Mouse (Mus musculus): ENCODE results near the gene Rmi1. TPM values are rescaled to one million over a fixed set of nuclear protein-coding genes. Genes with fewer than 3 reads are reported as not detected.

Rmi1 gene
- polyA plus RNA-seq, 1 experiment: 37.1 TPM

DNA sequence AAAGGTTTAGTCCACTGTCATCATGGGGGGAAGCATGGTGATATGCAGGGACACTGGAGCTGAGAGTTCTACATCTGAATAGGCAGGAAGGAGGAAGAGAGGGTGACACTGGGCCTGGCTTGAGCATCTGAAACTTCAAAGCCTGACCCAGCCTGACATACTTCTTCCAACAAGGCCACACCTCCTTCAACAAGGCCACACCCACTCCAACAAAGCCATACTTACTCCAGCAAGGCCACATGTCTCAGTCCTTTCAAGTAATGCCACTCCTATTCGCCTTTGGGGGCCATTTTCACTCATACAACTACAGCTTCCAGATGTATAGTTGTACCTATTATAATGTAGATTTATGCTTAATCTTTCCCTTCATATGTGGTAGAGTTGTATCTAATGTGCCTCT is 34.4 kb upstream of the Rmi1 start:
- H3K4me3 ChIP-seq (ENCODE audit: control insufficient read depth, low read depth, low read length): no peak overlapping the region

GRCm38 (mm10) chr13:58368835-58369234 is 33.2 kb upstream of the Rmi1 start:
- H3K4me1 ChIP-seq (ENCODE audit: control insufficient read depth, insufficient read depth, low read length): no peaks in the 10 kb centered on the region; the same call in 1 of the 2 replicates
- TF ChIP-seq POLR2A (IDR thresholded peaks at IDR 0.05; ENCODE audit: control insufficient read depth, low read depth, low read length): no peak
- TF ChIP-seq CTCF (IDR thresholded peaks at IDR 0.05; ENCODE audit: control insufficient read depth, insufficient read depth, insufficient replicate concordance, low read depth, low read length): no peak
- H3K27ac ChIP-seq (ENCODE audit: control insufficient read depth, insufficient read depth, low read depth, low read length): no peak overlapping the region

More for the DNA sequence above, 34.4 kb upstream of the Rmi1 start:
- Histone ChIP-seq H3K27ac (ENCODE audit: control insufficient read depth, insufficient read depth, low read depth, low read length) (no peak overlapping the region), H3K27me3 (ENCODE audit: control insufficient read depth, insufficient read depth, low read length) (no peaks in the 10 kb centered on the region), H3K36me3 (ENCODE audit: control insufficient read depth, insufficient read depth, low read length) (no peaks in the 10 kb centered on the region), H3K4me1 (ENCODE audit: control insufficient read depth, insufficient read depth, low read length) (no peaks in the 10 kb centered on the region; the same call in 1 of the 2 replicates)
- TF ChIP-seq CTCF (IDR thresholded peaks at IDR 0.05; ENCODE audit: control insufficient read depth, insufficient read depth, insufficient replicate concordance, low read depth, low read length): no peak
- TF ChIP-seq POLR2A (IDR thresholded peaks at IDR 0.05; ENCODE audit: control insufficient read depth, low read depth, low read length): no peak

GRCm38 (mm10) chr13:58372278-58373152 is 29.5 kb upstream of the Rmi1 start:
- TF ChIP-seq CTCF (IDR thresholded peaks at IDR 0.05; ENCODE audit: control insufficient read depth, insufficient read depth, insufficient replicate concordance, low read depth, low read length): no peak
- no peak for TF ChIP-seq POLR2A (IDR thresholded peaks at IDR 0.05; ENCODE audit: control insufficient read depth, low read depth, low read length)
- no peaks in the 10 kb centered on the region for H3K4me1 ChIP-seq (ENCODE audit: control insufficient read depth, insufficient read depth, low read length)
- H3K36me3 ChIP-seq (ENCODE audit: control insufficient read depth, insufficient read depth, low read length): no peaks in the 10 kb centered on the region

More at GRCm38 (mm10) chr13:58368835-58369234, 33.2 kb upstream of the Rmi1 start:
- H3K4me3 ChIP-seq (ENCODE audit: control insufficient read depth, low read depth, low read length): no peak overlapping the region
- H3K36me3 ChIP-seq (ENCODE audit: control insufficient read depth, insufficient read depth, low read length): no peaks in the 10 kb centered on the region
- H3K27me3 ChIP-seq (ENCODE audit: control insufficient read depth, insufficient read depth, low read length): no peaks in the 10 kb centered on the region

GRCm38 (mm10) chr13:58373153-58373470 is 28.9 kb upstream of the Rmi1 start:
- TF ChIP-seq POLR2A (IDR thresholded peaks at IDR 0.05; ENCODE audit: control insufficient read depth, low read depth, low read length): no peak
- no peak for TF ChIP-seq CTCF (IDR thresholded peaks at IDR 0.05; ENCODE audit: control insufficient read depth, insufficient read depth, insufficient replicate concordance, low read depth, low read length)
- Histone ChIP-seq H3K36me3 (ENCODE audit: control insufficient read depth, insufficient read depth, low read length) (no peaks in the 10 kb centered on the region), H3K27me3 (ENCODE audit: control insufficient read depth, insufficient read depth, low read length) (no peaks in the 10 kb centered on the region)

More at GRCm38 (mm10) chr13:58372278-58373152, 29.5 kb upstream of the Rmi1 start:
- Histone ChIP-seq H3K27ac (ENCODE audit: control insufficient read depth, insufficient read depth, low read depth, low read length) (no peak overlapping the region), H3K27me3 (ENCODE audit: control insufficient read depth, insufficient read depth, low read length) (no peaks in the 10 kb centered on the region), H3K4me3 (ENCODE audit: control insufficient read depth, low read depth, low read length) (no peak overlapping the region)

DNA sequence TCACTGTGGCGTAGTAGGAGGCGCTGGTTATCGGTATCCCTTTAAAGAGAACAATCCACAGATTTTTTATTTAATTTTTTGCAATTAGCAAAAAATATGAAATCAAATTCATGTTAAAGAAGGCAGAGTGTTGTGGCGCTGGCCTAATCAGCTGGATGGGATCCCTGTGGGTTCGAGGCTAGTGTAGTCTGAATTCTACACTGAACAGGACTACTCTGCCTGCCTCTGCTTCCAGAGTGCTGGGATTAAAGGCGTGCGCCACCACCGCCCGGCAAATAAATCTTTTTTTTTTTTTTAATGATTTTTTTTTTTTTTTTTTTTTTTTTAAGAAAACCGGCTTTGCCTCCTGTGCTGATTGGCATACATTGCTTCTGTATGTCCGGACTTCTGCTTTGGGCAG is 17.7 kb upstream of the Rmi1 start:
- TF ChIP-seq CTCF (IDR thresholded peaks at IDR 0.05; ENCODE audit: control insufficient read depth, insufficient read depth, insufficient replicate concordance, low read depth, low read length) (no peak), POLR2A (IDR thresholded peaks at IDR 0.05; ENCODE audit: control insufficient read depth, low read depth, low read length) (no peak)
- Histone ChIP-seq H3K36me3 (ENCODE audit: control insufficient read depth, insufficient read depth, low read length) (no peaks in the 10 kb centered on the region), H3K27ac (ENCODE audit: control insufficient read depth, insufficient read depth, low read depth, low read length) (no peak overlapping the region; the same call in 1 of the 2 replicates), H3K4me1 (ENCODE audit: control insufficient read depth, insufficient read depth, low read length) (peaks cover 3% of the 10 kb centered on the region; the same call in 1 of the 2 replicates), H3K27me3 (ENCODE audit: control insufficient read depth, insufficient read depth, low read length) (no peaks in the 10 kb centered on the region), H3K4me3 (ENCODE audit: control insufficient read depth, low read depth, low read length) (peak overlapping the region; percentile 92)

More at GRCm38 (mm10) chr13:58373153-58373470, 28.9 kb upstream of the Rmi1 start:
- no peaks in the 10 kb centered on the region for H3K4me1 ChIP-seq (ENCODE audit: control insufficient read depth, insufficient read depth, low read length)
- no peak overlapping the region for H3K4me3 ChIP-seq (ENCODE audit: control insufficient read depth, low read depth, low read length)
- H3K27ac ChIP-seq (ENCODE audit: control insufficient read depth, insufficient read depth, low read depth, low read length): no peak overlapping the region

DNA sequence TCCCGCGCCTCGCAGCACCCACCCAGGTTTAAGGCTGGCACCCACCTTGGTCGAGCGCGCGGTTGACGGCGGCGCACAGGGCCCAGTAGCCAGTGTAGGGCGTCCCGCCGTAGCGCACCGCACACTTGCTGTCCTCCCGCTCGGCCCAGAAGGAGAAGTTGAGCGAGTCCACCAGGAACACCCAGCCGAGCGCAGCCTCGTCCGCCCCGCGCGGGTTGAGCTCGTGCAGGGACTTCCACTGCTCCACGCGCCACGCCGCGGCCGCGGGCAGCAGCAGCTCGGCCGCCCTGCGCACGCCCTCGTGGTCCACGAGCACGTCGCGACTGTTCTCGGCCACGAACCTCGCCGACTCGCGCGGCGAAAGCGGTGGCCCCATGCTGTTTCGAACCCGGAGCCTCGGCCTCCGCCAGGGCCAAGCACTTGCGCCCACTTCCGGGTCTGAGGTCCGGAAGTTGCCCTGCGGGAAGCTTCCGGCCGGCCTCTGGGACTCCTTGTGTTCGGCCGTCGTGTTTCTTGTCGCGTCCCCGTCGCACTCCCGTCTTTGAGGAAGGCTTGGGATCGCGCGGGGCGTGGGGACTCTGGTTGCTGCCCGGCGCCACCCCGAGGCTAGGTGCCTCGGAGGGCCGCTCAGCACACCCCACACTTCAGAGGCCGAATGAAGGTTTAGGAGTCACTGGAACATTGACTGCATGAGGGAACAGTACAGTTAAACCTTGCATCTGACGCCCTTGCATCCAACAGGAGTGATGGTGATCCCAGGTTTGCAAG is 17.1 kb upstream of the Rmi1 start, which contains the start of gene 2210016F16Rik:
Gene 2210016F16Rik (minus strand): TSS at position 447 of the 768 bp plus-strand sequence.
- Histone ChIP-seq H3K4me3 (ENCODE audit: control insufficient read depth, low read depth, low read length) (peak within 1 kb of the TSS; percentile 92), H3K27ac (ENCODE audit: control insufficient read depth, insufficient read depth, low read depth, low read length) (peak within 1 kb of the TSS; percentile 72), H3K36me3 (ENCODE audit: control insufficient read depth, insufficient read depth, low read length) (no peaks in the 10 kb centered on the region), H3K4me1 (ENCODE audit: control insufficient read depth, insufficient read depth, low read length) (peaks cover 3% of the 10 kb centered on the region; the same call in 1 of the 2 replicates), H3K27me3 (ENCODE audit: control insufficient read depth, insufficient read depth, low read length) (no peaks in the 10 kb centered on the region)
- TF ChIP-seq POLR2A (IDR thresholded peaks at IDR 0.05; ENCODE audit: control insufficient read depth, low read depth, low read length) (peak; percentile 46), CTCF (IDR thresholded peaks at IDR 0.05; ENCODE audit: control insufficient read depth, insufficient read depth, insufficient replicate concordance, low read depth, low read length) (no peak)

DNA sequence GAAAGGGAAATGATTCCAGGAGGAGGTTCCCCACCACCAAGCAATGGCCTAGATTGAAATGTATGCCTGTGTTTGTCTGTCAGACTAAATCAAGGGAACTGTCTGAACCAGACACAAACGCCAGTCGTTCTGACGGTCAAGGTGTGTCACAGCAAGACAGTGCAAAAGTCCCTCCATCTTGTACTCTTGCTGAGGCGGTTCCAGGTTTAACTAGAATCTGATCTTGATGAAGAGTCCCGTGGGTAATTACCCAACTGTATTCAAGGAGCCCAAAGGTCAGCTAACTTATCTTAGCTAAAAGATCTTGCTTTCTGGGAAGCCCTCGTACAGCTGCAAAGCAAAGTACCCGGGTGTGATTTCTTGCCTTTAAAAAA is 16.5 kb upstream of the Rmi1 start:
- H3K27me3 ChIP-seq (ENCODE audit: control insufficient read depth, insufficient read depth, low read length): no peaks in the 10 kb centered on the region
- peak overlapping the region; percentile 92 for H3K4me3 ChIP-seq (ENCODE audit: control insufficient read depth, low read depth, low read length)
- H3K4me1 ChIP-seq (ENCODE audit: control insufficient read depth, insufficient read depth, low read length): peaks cover 3% of the 10 kb centered on the region; the same call in 1 of the 2 replicates
- H3K27ac ChIP-seq (ENCODE audit: control insufficient read depth, insufficient read depth, low read depth, low read length): peak overlapping the region; percentile 72; the same call in 1 of the 2 replicates
- H3K36me3 ChIP-seq (ENCODE audit: control insufficient read depth, insufficient read depth, low read length): no peaks in the 10 kb centered on the region
- TF ChIP-seq POLR2A (IDR thresholded peaks at IDR 0.05; ENCODE audit: control insufficient read depth, low read depth, low read length) (no peak), CTCF (IDR thresholded peaks at IDR 0.05; ENCODE audit: control insufficient read depth, insufficient read depth, insufficient replicate concordance, low read depth, low read length) (no peak)

All from testis, adult 2 months (tissue).